Mouse (Mus musculus): ENCODE measurements around the gene Olfr156.

DNA sequence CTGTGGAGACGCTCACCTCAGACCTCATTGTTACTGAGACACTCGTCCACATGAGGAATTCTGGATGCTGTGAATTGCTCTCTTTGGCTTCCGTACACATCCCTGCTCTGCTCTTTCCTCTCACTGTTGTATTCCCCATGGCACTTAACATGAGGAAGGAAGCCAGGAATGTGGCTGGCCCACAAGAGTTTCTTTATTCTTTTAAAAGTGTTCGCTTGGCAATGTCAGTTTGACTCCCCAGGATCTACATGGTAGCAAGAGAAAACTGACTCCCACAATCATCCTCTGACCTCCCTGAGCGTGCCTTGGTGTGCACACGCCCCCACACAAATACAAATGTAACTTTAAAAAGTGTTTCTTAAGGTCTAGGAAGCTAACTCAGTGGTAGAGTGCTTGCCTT is 52.1 kb downstream of the Olfr156 start:
- no peak for TF ChIP-seq CTCF (IDR thresholded peaks at IDR 0.05)
- no peak for TF ChIP-seq POLR2A (IDR thresholded peaks at IDR 0.05; ENCODE audit: insufficient read depth, low read depth, low read length)
- no peak for TF ChIP-seq EP300 (IDR thresholded peaks at IDR 0.05; ENCODE audit: insufficient read depth, low read depth, low read length)

Data from heart, adult 2 months (tissue).